Mouse (Mus musculus): ENCODE results near the gene Snca. TPM values are rescaled to one million over a fixed set of nuclear protein-coding genes. Genes with fewer than 3 reads are reported as not detected.
A peak's percentile ranks its signal among the peaks of the same experiment; 100 is the strongest.
"Not testable (repeated sequence)": the region's sequence is repeated elsewhere in the genome, so short reads cannot be mapped to it uniquely, and the experiment has no call there.

Snca gene
- polyA plus RNA-seq, 1 experiment from 2014 or later, result 21.0 TPM

DNA sequence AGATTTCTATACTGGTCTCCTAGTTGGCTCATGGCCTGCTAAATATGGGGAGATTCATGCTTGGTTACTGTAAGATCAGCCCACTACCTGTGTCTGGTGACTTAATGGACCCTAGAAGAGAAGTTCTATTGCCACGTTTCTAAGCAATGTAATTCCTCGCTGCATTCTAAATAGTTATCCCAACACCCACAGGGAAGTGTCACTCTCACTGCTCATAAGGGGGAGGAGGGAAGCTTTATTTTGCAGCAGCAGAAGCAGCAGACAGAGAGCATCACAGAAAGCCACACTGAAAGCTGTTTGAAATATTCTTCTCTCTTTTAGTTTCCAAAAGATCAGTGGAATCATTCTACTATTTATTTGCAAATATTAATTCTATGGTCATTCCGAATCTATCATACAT lies 64.0 kb downstream of the Snca start:
- H3K9me3 ChIP-seq, result no peaks in the 10 kb centered on the region
- no peak overlapping the region for H3K4me3 ChIP-seq
- H3K4me1 ChIP-seq, result no peaks in the 10 kb centered on the region
- DNase-seq (ENCODE audit: low spot score), result no peak
- H3K27me3 ChIP-seq (replicated peaks; ENCODE audit: low read depth, poor library complexity, severe bottlenecking), result no peaks in the 10 kb centered on the region
- 84% methylated on average over 3 of the region's 3 CpGs for WGBS
- no peak overlapping the region for H3K27ac ChIP-seq (replicated peaks)
- no peaks in the 10 kb centered on the region for H3K36me3 ChIP-seq (replicated peaks)

DNA sequence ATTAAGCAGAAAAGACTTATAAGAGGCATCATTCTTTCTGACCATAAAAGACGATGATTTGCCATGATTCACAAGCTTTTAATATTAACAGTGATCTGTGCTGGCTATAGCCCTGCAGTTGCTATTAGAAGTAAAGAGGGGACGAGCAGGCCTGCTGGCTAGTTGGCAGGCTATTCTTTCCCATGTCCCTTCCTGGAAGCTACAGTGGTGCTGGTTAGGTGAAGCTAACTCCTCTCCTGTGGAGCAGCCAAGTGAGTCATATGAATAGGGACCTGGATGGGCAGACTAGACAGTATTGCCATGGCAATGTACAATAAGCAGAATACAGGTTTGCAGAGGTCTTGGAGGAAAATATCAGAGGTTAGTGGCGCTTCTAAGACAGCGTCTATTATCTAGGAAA lies 66.8 kb downstream of the Snca start:
- Histone ChIP-seq H3K4me3 (no peak overlapping the region), H3K4me1 (no peaks in the 10 kb centered on the region), H3K36me3 (replicated peaks) (no peaks in the 10 kb centered on the region), H3K9me3 (no peaks in the 10 kb centered on the region), H3K27ac (replicated peaks) (no peak overlapping the region), H3K27me3 (replicated peaks; ENCODE audit: low read depth, poor library complexity, severe bottlenecking) (no peaks in the 10 kb centered on the region)
- DNase-seq (ENCODE audit: low spot score), result no peak
- WGBS, result 87% methylated on average over 4 of the region's 4 CpGs

DNA sequence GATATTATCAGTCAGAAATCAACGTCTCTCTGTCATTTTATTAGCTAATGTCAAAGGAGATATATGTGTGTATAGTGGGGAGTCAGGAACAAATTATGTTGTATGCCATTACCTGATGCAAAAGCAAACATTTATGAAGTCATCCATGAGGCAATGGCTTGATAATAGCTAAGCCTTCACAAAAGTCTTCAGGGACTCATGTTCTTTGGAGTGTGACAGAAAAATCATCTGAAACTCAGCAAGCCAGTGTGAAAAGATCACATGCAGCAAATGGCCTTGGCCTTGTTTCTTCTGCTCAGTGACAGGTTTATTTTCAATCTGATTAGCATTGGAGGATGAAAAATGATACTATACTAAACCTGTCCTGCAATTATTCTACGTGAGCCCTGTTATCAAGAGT lies 67.9 kb downstream of the Snca start:
- Histone ChIP-seq H3K4me3 (no peak overlapping the region), H3K4me1 (no peaks in the 10 kb centered on the region), H3K36me3 (replicated peaks) (no peaks in the 10 kb centered on the region), H3K9me3 (no peaks in the 10 kb centered on the region), H3K27ac (replicated peaks) (no peak overlapping the region), H3K27me3 (replicated peaks; ENCODE audit: low read depth, poor library complexity, severe bottlenecking) (no peaks in the 10 kb centered on the region)
- DNase-seq (ENCODE audit: low spot score), result no peak
- 67% methylated on average over 2 of the region's 2 CpGs for WGBS

DNA sequence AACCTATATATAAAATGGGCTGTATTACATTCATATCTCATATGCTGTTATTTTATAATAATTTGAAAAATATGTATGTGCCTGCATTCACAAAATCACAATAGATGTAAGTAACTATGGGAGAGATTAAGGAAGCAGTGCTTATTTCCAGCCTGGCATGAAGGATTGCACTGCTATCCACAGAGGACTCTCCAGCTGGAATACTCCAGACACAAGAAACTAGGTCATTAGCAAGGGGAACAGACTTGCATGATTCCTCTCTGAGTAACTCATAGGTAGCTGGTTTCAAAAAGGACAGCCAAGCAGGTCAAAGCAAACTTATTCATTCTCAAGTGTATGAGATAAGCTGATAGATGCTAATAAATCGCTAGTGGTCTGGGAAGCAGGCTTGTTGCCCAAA lies 74.7 kb downstream of the Snca start:
- whole genome bisulfite sequencing, result 84% methylated on average over 1 of the region's 1 CpGs
- Histone ChIP-seq H3K4me1 (no peaks in the 10 kb centered on the region), H3K9me3 (no peaks in the 10 kb centered on the region), H3K36me3 (replicated peaks) (no peaks in the 10 kb centered on the region), H3K27me3 (replicated peaks; ENCODE audit: low read depth, poor library complexity, severe bottlenecking) (no peaks in the 10 kb centered on the region), H3K27ac (replicated peaks) (no peak overlapping the region), H3K4me3 (no peak overlapping the region)
- DNase-seq (ENCODE audit: low spot score), result no peak

DNA sequence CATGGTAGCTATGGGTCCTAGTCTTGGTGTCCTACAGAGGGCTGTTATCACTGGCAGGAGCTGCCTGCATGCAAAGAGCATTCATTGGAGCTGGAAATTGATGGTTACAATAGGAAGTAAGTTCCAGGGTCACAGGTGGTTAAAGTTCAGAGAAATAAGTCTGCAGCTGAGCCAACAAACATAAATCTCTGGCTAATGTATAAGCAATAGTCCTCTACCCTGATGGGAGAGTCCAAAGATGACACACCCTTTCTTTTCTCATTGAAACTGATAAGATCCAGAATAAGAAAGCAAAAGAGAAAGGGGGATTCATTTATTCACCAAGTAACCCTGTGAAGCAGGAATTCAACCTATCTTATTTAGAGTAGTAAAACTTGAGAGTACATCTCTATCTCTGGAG lies 83.7 kb downstream of the Snca start:
- H3K27ac ChIP-seq (replicated peaks), result no peak overlapping the region
- DNase-seq (ENCODE audit: low spot score), result no peak
- no peaks in the 10 kb centered on the region for H3K4me1 ChIP-seq
- no peak overlapping the region for H3K4me3 ChIP-seq
- no peaks in the 10 kb centered on the region for H3K36me3 ChIP-seq (replicated peaks)
- no peaks in the 10 kb centered on the region for H3K27me3 ChIP-seq (replicated peaks; ENCODE audit: low read depth, poor library complexity, severe bottlenecking)
- no peaks in the 10 kb centered on the region for H3K9me3 ChIP-seq

DNA sequence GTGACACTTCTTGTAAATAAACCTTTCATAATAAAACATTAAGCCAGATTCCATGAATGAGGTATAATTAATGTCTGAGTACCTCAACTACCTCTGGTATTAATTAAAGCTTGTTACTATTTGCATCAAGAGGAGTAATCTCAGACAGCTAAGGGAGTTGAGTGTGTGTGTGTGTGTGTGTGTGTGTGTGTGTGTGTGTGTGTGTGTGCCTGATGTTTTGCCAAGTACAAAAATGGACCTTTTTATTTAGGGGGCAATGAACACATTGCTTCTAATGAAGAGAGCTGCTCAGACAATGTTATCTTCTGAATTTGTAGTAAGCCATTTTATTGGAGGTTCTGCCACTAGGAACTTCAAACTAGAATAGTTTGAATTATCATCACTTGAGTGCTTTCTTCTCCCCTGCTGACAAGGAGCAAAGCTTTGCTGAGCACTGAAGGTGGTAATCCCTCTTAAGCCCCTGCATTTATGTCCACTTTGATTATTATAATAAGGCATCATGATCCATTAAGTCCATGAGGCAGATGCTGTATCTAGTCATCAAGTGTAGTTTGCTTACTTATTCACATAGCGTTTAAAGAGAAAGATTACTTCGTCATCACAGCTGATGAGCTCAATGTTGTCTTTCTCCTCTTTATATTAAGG lies 88.1 kb downstream of the Snca start:
- WGBS, result 74% methylated on average over 2 of the region's 2 CpGs
- Histone ChIP-seq H3K4me3 (no peak overlapping the region), H3K9me3 (no peaks in the 10 kb centered on the region), H3K27me3 (replicated peaks; ENCODE audit: low read depth, poor library complexity, severe bottlenecking) (no peaks in the 10 kb centered on the region), H3K27ac (replicated peaks) (no peak overlapping the region), H3K4me1 (no peaks in the 10 kb centered on the region), H3K36me3 (replicated peaks) (no peaks in the 10 kb centered on the region)
- no peak for DNase-seq (ENCODE audit: low spot score)

DNA sequence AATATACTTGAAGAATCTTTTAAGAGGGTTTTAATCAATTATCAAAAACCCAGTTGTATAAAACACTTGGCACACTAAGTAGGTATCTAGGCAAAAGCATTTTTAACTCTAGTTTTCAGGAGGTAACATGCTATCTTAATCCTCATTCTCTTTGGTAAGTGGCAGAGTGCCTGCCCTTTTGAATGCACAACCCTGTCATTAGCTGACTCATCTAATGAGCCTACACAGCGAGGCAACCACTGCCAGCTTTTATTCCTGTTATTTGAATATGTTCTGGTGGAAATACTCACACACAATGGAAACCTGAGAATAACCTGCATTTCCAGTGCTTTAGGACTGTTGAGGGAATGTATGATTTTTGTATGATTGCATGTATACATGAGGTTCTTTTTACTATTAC lies 89.9 kb downstream of the Snca start:
- Histone ChIP-seq H3K27me3 (replicated peaks; ENCODE audit: low read depth, poor library complexity, severe bottlenecking) (no peaks in the 10 kb centered on the region), H3K36me3 (replicated peaks) (no peaks in the 10 kb centered on the region), H3K4me3 (no peak overlapping the region), H3K27ac (replicated peaks) (no peak overlapping the region), H3K9me3 (no peaks in the 10 kb centered on the region), H3K4me1 (no peaks in the 10 kb centered on the region)
- WGBS, result 45% methylated on average over 1 of the region's 1 CpGs
- DNase-seq (ENCODE audit: low spot score), result no peak

DNA sequence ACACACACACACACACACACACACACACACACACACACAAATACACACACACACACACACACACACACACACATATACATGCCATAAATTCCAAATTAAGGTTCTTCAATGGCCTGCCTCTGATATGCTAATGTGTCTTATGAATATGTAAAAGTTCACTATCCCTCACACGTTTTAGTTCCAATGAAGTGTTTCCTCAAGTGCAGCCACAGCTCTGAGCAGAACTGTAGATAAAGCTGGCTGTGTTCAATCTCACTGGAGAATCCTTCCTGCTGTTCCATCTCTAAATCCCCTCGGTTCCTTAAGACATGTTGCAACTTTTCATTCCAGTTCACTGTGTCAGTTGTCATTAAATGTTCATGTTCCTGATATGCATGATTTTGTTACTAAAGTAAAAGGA lies 98.5 kb downstream of the Snca start:
- Histone ChIP-seq H3K27ac (replicated peaks) (no peak overlapping the region), H3K27me3 (replicated peaks; ENCODE audit: low read depth, poor library complexity, severe bottlenecking) (no peaks in the 10 kb centered on the region), H3K36me3 (replicated peaks) (no peaks in the 10 kb centered on the region), H3K9me3 (no peaks in the 10 kb centered on the region), H3K4me3 (no peak overlapping the region), H3K4me1 (no peaks in the 10 kb centered on the region)
- no peak for DNase-seq (ENCODE audit: low spot score)
- 74% methylated on average over 2 of the region's 2 CpGs for WGBS

DNA sequence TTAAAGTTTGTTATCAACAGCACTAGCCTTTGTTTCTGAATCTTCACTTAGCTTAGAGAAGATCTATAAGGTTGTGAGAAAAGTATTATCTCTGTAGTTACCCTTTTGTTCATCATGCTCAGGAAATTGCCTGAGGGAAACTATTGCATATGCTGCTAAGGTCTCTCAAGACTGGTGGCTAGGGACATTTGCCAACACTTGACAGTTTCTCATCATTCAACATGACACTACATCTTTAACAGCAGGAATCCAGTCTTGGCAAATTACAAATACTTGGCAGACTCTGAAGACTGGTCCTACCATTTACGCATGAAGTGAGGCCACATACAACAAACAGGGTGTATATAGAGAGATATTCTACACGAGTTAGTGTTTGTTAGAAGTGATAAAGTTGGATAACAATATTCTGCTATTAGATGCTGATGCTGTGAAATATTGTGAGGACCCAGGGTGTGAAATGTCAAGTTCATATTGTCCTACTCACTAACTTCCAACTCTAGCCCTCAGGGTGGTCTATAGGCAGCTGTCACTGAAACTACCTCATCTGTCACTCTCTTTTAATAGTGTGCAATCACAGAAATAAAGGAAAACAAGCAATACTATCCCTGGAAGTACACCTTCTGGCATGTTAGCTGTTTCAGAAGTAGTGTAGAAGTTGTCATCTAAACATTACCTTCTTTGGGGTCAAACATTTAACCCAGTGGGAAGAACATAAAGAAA lies 105.4 kb downstream of the Snca start:
- H3K4me1 ChIP-seq, result no peaks in the 10 kb centered on the region
- no peak for DNase-seq (ENCODE audit: low spot score)
- H3K27ac ChIP-seq (replicated peaks), result no peak overlapping the region
- H3K9me3 ChIP-seq, result no peaks in the 10 kb centered on the region
- H3K4me3 ChIP-seq, result no peak overlapping the region
- H3K36me3 ChIP-seq (replicated peaks), result no peaks in the 10 kb centered on the region
- 82% methylated on average over 2 of the region's 2 CpGs for WGBS
- H3K27me3 ChIP-seq (replicated peaks; ENCODE audit: low read depth, poor library complexity, severe bottlenecking), result no peaks in the 10 kb centered on the region

DNA sequence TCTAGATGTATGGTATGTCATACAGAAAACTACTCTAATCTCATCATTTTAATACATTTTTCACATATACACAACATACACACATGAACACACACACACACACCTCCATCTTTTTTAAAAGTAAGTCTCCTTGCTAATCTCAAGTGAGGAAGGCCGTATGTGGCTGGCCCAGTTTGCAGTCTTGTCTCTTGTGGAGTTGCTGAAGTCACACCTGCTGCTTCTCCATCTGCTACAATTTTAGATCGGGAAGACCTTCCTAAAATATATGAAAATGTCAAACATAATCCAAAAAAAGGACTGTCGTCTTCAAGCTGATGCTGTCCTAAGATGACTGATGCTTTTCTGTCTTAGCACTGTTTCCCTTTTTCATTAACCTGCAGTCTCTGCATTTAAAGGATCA lies 112.1 kb downstream of the Snca start:
- H3K27ac ChIP-seq (replicated peaks), result no peak overlapping the region
- WGBS, result 84% methylated on average over 3 of the region's 3 CpGs

DNA sequence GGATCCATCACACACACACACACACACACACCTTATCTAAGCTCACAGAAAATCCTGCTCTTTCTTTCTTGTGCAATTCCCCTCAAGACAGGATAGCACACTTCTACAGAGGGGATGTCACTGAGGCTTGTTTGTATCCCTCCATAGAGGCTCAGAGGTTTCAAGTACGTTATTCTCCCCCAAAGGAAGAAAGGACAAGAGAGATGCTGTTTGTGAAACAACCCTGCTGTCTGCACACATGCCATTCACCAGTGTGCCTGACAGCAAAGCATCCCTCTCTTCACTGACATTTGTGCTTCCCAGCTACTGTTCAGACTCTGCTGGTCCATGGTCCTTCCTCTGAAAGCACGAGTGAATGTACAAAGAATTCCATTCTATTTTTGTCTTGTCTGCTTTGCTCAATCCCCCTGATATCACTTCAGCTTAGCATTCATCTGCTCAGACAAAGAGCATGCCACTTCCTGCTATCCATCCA lies 119.6 kb downstream of the Snca start:
- Histone ChIP-seq H3K36me3 (replicated peaks) (no peaks in the 10 kb centered on the region), H3K4me3 (no peak overlapping the region), H3K27me3 (replicated peaks; ENCODE audit: low read depth, poor library complexity, severe bottlenecking) (no peaks in the 10 kb centered on the region), H3K4me1 (no peaks in the 10 kb centered on the region; the same call in 1 of the 2 replicates), H3K27ac (replicated peaks) (no peak overlapping the region; the same call in 1 of the 2 replicates), H3K9me3 (no peaks in the 10 kb centered on the region)
- DNase-seq (ENCODE audit: low spot score), result peak; percentile 8
- 21% methylated on average over 2 of the region's 2 CpGs for WGBS

More for the DNA sequence above, 112.1 kb downstream of the Snca start:
- H3K9me3 ChIP-seq, result no peaks in the 10 kb centered on the region
- no peaks in the 10 kb centered on the region for H3K4me1 ChIP-seq
- no peak for DNase-seq (ENCODE audit: low spot score)
- H3K4me3 ChIP-seq, result no peak overlapping the region
- no peaks in the 10 kb centered on the region for H3K27me3 ChIP-seq (replicated peaks; ENCODE audit: low read depth, poor library complexity, severe bottlenecking)
- H3K36me3 ChIP-seq (replicated peaks), result no peaks in the 10 kb centered on the region

DNA sequence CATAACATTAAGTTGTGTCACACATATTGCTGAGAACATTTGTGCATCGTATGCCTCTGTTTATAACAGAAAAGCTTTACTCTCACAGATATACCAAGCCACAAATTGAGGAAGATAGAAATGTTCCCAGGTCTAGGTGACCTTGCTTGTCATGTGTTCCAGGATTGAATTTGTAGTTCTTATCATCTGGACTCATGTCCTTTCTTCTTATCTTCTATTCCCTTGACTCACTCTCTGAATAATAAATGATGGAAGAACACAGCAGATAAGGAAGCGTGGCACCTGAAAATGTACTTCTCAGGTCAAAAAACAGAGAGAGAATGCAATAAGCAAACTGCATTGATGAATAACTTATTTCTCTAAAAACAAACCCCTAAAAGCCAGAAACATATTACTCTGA lies 131.6 kb downstream of the Snca start:
- Histone ChIP-seq H3K27me3 (replicated peaks; ENCODE audit: low read depth, poor library complexity, severe bottlenecking) (no peaks in the 10 kb centered on the region), H3K4me3 (no peak overlapping the region), H3K27ac (replicated peaks) (no peak overlapping the region), H3K9me3 (no peaks in the 10 kb centered on the region), H3K4me1 (no peaks in the 10 kb centered on the region), H3K36me3 (replicated peaks) (no peaks in the 10 kb centered on the region)
- no peak for DNase-seq (ENCODE audit: low spot score)
- 84% methylated on average over 2 of the region's 2 CpGs for WGBS

DNA sequence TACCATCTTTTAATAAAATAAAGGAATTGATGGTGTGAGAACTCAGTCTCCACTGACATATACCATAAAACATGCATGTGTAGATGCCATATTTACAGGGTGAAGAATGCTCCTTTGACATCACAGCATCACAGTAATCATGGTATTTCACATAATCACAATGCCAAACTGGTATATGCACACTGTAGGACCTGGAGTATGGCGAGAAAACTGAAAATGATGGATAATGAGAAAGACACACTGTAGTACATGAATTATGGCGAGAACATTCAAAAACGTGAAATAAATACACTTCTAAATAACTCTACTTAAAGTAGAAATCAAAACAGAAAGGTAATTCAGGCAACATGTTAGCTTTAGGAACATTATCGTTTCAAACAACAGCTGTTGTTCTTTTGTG lies 142.6 kb downstream of the Snca start:
- 86% methylated on average over 4 of the region's 4 CpGs for WGBS
- H3K4me3 ChIP-seq; H3K4me1 ChIP-seq; H3K27ac ChIP-seq (replicated peaks); DNase-seq (ENCODE audit: low spot score); H3K27me3 ChIP-seq (replicated peaks; ENCODE audit: low read depth, poor library complexity, severe bottlenecking); H3K36me3 ChIP-seq (replicated peaks); H3K9me3 ChIP-seq: not testable (repeated sequence)
